Mouse (Mus musculus) thymus, adult 2 months (tissue): ENCODE measurements around the gene Krt222.

Experiments
- CTCF ChIP-seq: fragments of 200-500 bp; IDR thresholded peaks from 2 replicates; pipeline ENCODE4 v1.5.1; 2012; ENCODE audit warnings: mild to moderate bottlenecking, control low read depth, low read length, moderate library complexity, borderline replicate concordance; ENCODE audit not compliant: control insufficient read depth, poor library complexity, insufficient read depth; ENCODE audit errors: extremely low read depth
- POLR2A ChIP-seq: fragments of 200-500 bp; IDR thresholded peaks from 2 replicates; pipeline ENCODE4 v1.6.1; 2012; ENCODE audit warnings: mild to moderate bottlenecking, low read length, control low read depth, moderate library complexity; ENCODE audit not compliant: control insufficient read depth, poor library complexity, insufficient read depth; ENCODE audit errors: extremely low read depth

DNA sequence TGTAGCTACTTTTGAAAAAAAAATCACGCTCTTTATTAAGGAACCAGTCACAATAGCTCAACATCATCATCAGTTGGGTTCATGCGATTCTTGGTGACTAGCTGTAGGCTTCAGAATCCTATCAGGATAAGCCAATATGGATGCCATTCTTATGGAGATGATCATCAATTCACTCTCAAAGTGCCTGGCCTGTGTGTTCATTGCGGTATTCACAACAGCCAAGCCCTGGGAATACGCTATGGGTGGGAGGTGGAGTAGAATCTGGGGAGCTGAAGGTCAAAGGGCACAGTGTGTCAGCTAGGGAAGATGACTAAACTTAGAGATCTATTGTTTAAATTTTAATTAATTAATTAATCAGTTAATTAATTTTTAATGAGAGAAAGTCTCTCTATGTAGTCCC is 4.0 kb upstream of the Krt222 start:
- TF ChIP-seq CTCF = no peak
- TF ChIP-seq POLR2A = no peak
